Mouse (Mus musculus): ENCODE data around the gene Sucla2.
"Not testable (repeated sequence)": the region's sequence is repeated elsewhere in the genome, so short reads cannot be mapped to it uniquely, and the experiment has no call there.

Sucla2 gene

GRCm38 (mm10) chr14:73608668-73609481 lies 83.8 kb downstream of the Sucla2 start:
- DNase-seq (ENCODE audit: low read depth, low spot score), result no peak

- not testable (repeated sequence) for DNase-seq (ENCODE audit: low read depth, low spot score)
Measured at GRCm38 (mm10) chr14:73614961-73615360, 89.8 kb downstream of the Sucla2 start.

- no peak for DNase-seq (ENCODE audit: low read depth, low spot score)
Measured at GRCm38 (mm10) chr14:73620880-73621279, 95.8 kb downstream of the Sucla2 start.

GRCm38 (mm10) chr14:73622988-73623387 lies 97.9 kb downstream of the Sucla2 start:
- DNase-seq (ENCODE audit: low read depth, low spot score), result no peak

- no peak for DNase-seq (ENCODE audit: low read depth, low spot score)
Measured at GRCm38 (mm10) chr14:73625469-73625868, 100.3 kb downstream of the Sucla2 start.

- no peak for DNase-seq (ENCODE audit: low read depth, low spot score)
Measured at GRCm38 (mm10) chr14:73631511-73631910, 106.4 kb downstream of the Sucla2 start.

GRCm38 (mm10) chr14:73632648-73633263 lies 107.6 kb downstream of the Sucla2 start:
- peak; percentile 34 for DNase-seq (ENCODE audit: low read depth, low spot score)

GRCm38 (mm10) chr14:73634356-73634755 lies 109.2 kb downstream of the Sucla2 start:
- DNase-seq (ENCODE audit: low read depth, low spot score), result no peak

- DNase-seq (ENCODE audit: low read depth, low spot score), result no peak
Measured at GRCm38 (mm10) chr14:73637460-73637859, 112.3 kb downstream of the Sucla2 start.

Measured in brain, embryonic 18.5 days (tissue).